Mouse (Mus musculus) retina, postnatal 1 day (tissue): ENCODE measurements around the gene Vmn2r86.
"Not testable (repeated sequence)": the region's sequence is repeated elsewhere in the genome, so short reads cannot be mapped to it uniquely, and the experiment has no call there.

Experiments used
- DNase-seq: peaks from one replicate; pipeline ENCODE4 v3.0.0-alpha.2; 2012

The Vmn2r86 gene

DNA sequence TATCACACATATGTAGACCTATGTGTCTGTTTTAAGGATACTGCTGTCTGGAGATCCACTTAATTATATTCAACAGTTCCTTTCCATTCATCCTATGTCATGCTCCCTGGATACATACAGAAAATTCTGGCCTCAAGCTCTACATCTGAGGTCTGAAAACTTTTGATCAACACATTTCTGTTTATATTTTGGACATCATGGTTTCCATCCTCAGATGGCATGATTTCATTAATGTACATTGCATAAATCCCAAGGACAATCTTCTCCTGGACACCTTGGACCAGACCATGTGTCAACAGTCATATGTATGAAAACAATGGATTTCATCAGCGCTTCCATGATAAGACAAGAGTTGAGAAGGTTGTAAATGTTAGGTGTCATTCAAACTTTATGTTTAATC, at the start of gene Vmn2r86:
TSS of gene Vmn2r86 (minus strand) at position 101 of the 400 bp plus-strand sequence.
- DNase-seq = not testable (repeated sequence)

- DNase-seq = no peak
These were observed 41.4 kb upstream of the Vmn2r86 start, which contains the start of gene Vmn2r87 for GRCm38 (mm10) chr10:130497296-130497695. Gene Vmn2r87 (minus strand): TSS chr10:130497396.

DNA sequence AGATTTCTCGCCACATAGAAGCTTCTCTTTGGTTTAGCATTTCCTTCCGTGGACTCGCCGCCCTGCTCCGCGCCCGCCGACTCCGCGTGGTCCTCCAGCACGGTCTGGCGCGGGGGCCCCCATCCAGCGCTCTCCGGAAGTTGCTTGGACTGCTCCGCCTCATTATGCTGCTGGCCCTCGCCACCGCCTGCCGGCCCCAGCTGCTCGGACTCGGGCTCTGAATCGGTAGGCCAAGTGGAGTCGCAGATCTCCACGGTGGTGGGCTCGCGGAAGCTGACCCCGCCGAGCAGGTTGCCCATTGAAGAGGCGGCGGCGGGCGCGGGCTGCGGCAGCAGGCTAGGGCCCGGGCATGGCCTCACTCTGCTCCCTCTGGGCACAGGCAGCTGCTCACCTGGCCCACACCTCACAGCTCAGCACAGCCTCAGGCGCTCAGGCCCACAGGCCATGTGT, 14.5 kb upstream of the Vmn2r86 start:
- DNase-seq = peak; percentile 77

GRCm38 (mm10) chr10:130444776-130445175, 11.1 kb downstream of the Vmn2r86 start:
- DNase-seq = no peak

- not testable (repeated sequence) for DNase-seq
These were observed 21.5 kb downstream of the Vmn2r86 start for GRCm38 (mm10) chr10:130434185-130434898.

DNA sequence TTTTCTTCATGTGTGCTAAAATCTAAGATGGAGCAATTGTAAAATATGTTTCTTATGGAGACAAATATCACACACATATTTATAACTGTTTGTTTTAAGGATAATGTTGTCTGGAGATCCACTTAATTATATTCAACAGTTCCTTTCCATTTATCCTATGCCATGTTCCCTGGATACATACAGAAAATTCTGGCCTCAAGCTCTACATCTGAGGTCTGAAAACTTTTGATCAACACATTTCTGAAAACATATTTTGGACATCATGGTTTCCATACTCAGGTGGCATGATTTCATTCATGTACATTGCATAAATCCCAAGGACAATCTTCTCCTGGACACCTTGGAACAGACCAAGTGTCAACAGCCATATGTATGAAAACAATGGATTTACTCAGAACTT, 26.2 kb downstream of the Vmn2r86 start, which contains the start of gene Vmn2r85:
TSS of gene Vmn2r85 (minus strand) at position 101 of the 400 bp plus-strand sequence.
- not testable (repeated sequence) for DNase-seq

GRCm38 (mm10) chr10:130422368-130422767, 33.5 kb downstream of the Vmn2r86 start:
- DNase-seq = not testable (repeated sequence)

- no peak for DNase-seq
These were observed 35.4 kb downstream of the Vmn2r86 start for GRCm38 (mm10) chr10:130420401-130420800.

DNA sequence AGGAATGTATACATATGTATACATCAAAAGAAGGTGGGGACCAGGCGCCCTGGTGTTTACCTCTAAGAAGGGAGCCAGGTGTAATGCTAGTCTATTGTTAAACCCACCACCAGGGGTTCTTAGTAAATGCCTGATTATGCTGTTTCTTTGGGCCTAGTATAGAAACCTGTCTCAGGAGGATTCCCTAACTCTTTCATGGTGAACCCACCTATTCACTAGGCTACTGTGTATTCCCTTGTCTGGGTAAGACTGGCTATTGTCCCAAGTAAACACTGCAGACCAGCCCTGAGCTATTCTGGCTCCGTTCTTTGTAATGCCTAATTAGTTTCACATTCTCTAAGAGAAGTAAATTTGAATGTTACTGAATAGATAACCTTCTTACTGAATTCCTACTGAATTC, 35.9 kb downstream of the Vmn2r86 start:
- not testable (repeated sequence) for DNase-seq

- not testable (repeated sequence) for DNase-seq
These were observed 39.5 kb downstream of the Vmn2r86 start for GRCm38 (mm10) chr10:130416352-130416751.

- not testable (repeated sequence) for DNase-seq
These were observed 43.6 kb downstream of the Vmn2r86 start for GRCm38 (mm10) chr10:130412167-130412698.

DNA sequence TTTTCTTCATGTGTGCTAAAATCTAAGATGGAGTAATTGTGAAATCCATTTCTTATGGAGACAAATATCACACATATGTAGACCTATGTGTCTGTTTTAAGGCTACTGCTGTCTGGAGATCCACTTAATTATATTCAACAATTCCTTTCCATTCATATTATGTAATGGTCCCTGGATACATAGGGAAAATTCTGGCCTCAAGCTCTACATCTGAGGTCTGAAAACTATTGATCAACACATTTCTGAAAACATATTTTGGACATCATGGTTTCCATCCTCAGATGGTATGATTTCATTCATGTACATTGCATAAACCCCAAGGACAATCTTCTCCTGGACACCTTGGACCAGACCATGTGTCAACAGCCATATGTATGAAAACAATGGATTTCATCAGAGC, 61.6 kb downstream of the Vmn2r86 start, which contains the start of gene Vmn2r84:
TSS of gene Vmn2r84 (minus strand) at position 101 of the 400 bp plus-strand sequence.
- DNase-seq = no peak
